Mouse (Mus musculus) embryonic fibroblast, embryonic 13.5 days (primary cell): ENCODE measurements at regions not wholly inside any gene's neighbourhood (a gene's known extent, or its start where the extent isn't known, plus 50 kb on each side); places are given as distances from the start of the nearest gene placed in this dataset.

Experiments used
- H3K27ac ChIP-seq: 2 replicates; pipeline ENCODE4 v1.5.1; 2012; ENCODE audit warnings: low read length, control low read depth, inconsistent platforms; ENCODE audit not compliant: insufficient read depth
- H3K4me1 ChIP-seq: 2 replicates; pipeline ENCODE4 v1.6.1; 2011; ENCODE audit warnings: low read length; ENCODE audit not compliant: control insufficient read depth, insufficient read depth
- H3K4me3 ChIP-seq: 2 replicates; pipeline ENCODE4 v1.5.1; 2011; ENCODE audit warnings: mild to moderate bottlenecking, control low read depth, low read length; ENCODE audit not compliant: insufficient read depth
- CTCF ChIP-seq: IDR thresholded peaks from 2 replicates; pipeline ENCODE4 v1.5.1; 2011; ENCODE audit warnings: mild to moderate bottlenecking, control low read depth, low read length, moderate library complexity, borderline replicate concordance; ENCODE audit not compliant: insufficient read depth
- POLR2A ChIP-seq: IDR thresholded peaks from 2 replicates; pipeline ENCODE4 v1.6.1; 2011; ENCODE audit warnings: low read depth, mild to moderate bottlenecking, control low read depth, low read length, moderate library complexity

DNA sequence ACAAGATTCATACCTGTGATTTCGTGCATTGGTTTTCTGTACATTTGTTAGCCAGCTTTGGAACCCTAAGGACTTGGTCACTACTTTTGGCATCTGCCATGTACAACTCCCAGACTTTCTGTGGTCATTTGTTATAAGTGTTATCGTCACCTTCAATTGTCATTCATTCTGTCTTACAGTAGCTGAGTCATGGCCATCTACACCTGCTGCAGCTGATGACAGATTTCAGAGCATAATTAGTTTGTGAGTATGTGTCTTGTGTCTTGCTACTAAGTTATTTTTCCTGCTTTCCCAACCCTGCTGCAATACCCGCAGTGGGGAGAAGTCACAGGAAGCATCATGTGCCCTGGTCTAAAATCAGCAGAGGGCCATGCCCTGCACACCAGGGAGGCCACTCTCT, 138.0 kb downstream of the Bcl2l11 start:
- TF ChIP-seq CTCF (no peak), POLR2A (no peak)
- Histone ChIP-seq H3K4me1 (no peaks in the 10 kb centered on the region), H3K4me3 (no peak overlapping the region), H3K27ac (no peak overlapping the region)

DNA sequence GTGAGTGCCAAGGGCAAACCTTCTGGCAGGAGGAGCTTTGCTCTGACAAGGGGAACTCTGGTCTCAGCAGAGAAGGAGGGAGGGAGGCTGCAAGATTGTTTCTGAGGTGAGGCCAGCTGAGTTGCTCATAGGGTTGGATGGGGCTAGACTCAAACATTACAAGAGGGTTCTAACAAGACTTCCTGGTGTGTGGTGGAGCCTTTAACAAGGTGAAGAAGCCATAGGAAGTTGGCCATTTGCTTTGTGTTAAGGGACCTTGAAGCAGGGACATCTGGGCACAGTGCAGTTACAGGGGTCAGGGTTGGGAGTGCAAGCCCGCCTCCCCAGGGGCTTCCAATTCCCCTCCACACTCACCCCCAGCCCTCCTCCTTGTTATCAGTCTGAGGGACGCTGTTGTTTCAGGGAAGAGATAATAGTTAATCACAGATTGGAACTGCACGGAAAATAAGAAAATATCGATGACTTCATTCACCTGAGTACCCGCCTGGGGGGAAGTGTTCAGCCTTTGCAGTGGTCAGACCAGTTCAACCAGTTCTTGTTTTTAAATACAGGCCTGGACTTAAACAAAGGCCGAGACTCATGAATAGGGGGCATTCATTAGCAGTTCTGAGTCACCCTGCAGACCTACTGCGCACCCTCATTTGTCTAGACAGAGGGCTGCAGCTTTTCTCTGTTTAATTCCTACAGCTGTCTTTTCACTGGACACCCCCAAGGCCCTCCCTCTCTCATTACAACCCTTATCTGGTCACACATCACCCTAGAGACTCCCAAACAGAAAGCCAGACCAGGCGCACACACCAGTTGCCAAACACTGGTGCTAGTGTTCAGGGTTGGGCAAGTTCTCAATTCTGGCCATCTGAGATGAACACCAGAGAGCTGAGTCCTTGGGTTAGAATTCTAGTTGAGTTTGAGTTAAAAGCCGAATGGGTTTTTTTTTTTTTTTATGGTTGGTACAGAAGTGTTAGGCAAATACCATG, 139.5 kb downstream of the Bcl2l11 start:
- H3K4me1 ChIP-seq: no peaks in the 10 kb centered on the region
- H3K27ac ChIP-seq: no peak overlapping the region
- no peak overlapping the region for H3K4me3 ChIP-seq
- TF ChIP-seq CTCF (no peak), POLR2A (no peak)

DNA sequence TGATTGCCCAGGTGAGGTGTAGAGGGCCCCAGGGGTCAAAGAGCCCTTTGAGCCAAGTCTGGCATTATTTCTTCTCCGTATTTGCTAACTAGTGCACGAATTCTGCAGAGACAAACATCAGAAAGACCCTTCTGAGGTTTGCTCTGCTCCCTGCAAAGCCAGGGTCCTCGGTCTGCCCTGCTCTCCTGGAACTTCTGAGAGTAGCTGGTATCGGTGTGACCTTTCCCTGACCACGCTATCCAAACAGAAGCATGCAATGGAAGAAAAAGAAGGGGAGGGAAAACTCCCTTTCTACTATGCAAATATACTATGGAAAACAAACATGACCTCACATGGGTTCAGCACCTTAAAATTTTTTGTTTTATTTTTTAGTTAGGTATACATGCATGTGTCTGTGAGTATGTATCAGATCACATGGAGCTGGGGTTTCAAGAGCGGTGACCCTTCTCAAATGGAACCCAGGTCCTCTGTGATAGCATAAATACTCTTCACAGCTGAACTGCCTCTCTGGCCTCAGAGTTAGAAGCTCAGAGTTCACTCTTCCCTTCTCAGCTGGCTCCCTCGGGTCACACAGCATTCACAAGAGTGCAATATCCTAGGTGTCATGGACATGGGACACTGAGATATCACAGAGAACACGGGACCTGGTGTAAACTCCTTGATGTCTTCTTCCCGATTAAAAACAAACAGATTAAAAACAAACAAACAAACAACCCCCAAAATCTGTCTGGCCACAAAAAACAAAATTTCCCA, 144.7 kb downstream of the Bcl2l11 start:
- TF ChIP-seq CTCF (no peak), POLR2A (no peak)
- Histone ChIP-seq H3K27ac (no peak overlapping the region), H3K4me3 (no peak overlapping the region), H3K4me1 (no peaks in the 10 kb centered on the region)

DNA sequence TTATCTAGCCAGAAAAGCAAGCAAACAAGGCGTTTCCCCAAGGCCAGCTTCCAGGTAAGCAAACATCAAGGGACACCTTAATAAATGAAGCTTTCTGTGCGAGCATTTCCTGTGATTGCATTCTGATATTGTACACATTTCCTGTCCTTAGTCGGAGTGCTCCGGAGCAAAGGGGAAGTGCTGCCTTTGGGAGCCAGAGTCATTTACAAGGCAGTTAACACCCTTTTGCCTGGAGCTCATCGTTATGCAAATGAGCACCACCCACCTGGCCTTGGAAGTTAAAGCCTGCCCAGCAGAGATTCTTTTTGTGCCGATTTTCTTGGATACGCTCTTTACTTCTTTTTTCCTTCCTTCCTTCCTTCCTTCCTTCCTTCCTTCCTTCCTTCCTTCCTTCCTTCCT, 147.0 kb downstream of the Bcl2l11 start:
- Histone ChIP-seq H3K27ac (no peak overlapping the region), H3K4me1 (no peaks in the 10 kb centered on the region), H3K4me3 (no peak overlapping the region)
- TF ChIP-seq POLR2A (no peak), CTCF (no peak)

DNA sequence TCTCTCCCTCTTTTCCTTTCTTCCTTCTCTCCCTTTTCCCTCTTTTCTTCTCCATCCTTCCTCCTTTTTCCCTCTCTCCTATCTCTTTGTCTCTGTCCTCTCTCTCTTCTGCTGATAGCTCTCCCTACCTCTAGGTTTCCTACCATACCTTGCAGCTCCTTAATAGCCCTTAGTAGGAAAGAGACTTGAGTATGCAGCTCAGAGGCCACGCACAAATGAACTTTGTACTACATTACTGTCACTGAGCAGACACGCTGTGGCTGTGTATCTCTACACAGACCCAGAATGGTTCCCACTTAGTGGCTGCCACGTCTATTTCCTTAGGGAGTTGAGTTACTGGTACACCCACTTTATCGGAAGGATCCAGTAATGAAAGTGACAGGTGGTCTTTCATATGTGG, 147.5 kb downstream of the Bcl2l11 start:
- H3K4me3 ChIP-seq: no peak overlapping the region

DNA sequence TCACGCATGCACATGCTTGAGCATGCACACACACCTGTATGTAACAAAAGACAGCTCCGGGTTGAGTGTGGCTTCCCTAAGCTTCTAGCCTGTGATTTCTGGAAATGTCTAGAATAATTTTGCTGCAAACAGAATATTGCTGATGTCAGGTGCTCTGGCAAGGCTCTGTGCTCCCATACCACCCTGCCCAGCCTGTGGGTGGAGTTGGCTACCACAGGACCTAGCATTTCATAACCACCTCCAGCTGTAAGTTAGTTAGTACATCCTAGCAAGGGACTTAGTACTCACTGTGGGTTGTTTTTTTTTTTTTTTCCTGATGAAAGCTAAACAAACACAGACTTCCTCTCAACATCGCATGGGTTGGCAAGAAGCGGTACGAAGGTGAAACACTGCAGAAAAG, 150.5 kb downstream of the Bcl2l11 start:
- TF ChIP-seq CTCF (no peak), POLR2A (no peak)
- Histone ChIP-seq H3K27ac (no peak overlapping the region), H3K4me1 (no peaks in the 10 kb centered on the region), H3K4me3 (no peak overlapping the region)

More for the DNA sequence above, 147.5 kb downstream of the Bcl2l11 start:
- Histone ChIP-seq H3K4me1 (no peaks in the 10 kb centered on the region), H3K27ac (no peak overlapping the region)
- TF ChIP-seq CTCF (no peak), POLR2A (no peak)

DNA sequence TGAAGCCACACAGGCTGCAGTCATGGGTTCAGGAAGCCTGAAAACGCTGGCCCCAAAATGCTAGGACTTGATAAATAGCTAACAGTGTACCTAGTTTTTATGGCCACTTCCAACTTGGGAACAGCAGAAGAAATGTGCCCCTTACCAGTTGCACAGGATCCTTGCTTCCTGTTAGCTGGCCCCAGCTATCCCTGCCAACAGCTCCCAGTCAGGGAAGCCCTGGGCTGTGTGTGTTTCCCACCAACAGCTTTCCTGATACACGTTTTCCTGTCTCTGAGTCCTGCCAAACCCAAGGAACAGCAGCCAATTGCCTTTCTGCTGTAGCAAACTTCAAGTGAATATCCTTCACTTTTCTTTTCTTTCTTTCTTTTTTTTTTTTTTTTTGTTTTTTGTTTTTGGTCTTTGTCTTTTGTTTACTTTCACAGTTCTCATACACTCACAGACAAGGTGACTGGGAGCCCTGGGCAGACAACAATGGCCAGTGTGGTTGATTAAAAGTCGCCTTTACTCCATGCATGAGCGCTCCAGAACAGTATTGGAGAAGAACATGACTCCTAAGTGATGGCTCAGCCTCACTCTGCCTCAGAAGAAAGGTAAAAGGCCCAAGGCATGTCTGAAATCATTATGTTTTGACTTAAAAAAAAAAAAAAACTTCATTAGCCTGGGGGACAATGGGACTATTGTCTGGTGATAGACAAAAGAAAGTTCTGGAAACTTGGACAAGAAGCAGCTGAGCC, 151.7 kb downstream of the Bcl2l11 start:
- H3K4me3 ChIP-seq: no peak overlapping the region
- H3K27ac ChIP-seq: no peak overlapping the region
- TF ChIP-seq POLR2A: no peak
- no peak for TF ChIP-seq CTCF
- H3K4me1 ChIP-seq: no peaks in the 10 kb centered on the region

DNA sequence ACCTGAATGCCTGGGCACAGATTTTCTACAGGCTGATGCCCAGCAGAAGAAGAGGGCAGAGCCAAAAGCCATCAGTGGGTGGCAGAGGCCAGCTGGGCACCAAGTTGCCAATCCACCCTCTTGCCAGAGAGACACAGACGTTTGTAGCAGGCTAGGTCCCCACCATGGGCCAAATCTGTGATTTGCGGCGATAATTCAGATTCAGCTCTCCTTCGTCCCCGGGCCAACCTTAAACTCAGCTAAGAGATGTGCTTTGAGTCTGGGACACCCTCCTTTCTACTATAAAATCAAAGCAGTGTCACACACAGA, 152.2 kb downstream of the Bcl2l11 start:
- Histone ChIP-seq H3K4me1 (no peaks in the 10 kb centered on the region), H3K4me3 (no peak overlapping the region), H3K27ac (no peak overlapping the region)
- TF ChIP-seq CTCF (no peak), POLR2A (no peak)

DNA sequence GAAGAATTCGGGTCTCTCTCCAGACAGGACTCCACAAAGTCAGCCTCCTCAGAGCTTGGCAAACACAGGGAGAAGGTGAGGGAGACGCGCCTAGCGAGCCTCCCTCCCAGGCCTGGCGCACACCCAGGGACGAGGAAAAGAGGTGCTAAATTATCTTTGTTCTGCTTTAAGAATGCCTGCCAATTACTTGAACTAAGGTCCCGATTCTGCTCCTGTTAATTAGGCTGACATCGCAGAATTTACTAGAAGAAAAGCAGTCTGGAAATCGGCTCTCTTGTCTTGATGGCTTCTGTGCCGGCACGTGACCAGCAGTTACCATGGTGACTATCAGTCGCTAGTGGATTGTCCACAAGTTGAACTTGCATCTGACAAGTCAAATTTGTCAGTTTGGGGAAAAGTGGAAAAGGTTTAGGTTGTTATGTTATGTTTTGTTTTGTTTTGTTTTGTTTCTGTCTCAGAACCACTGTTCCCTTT, 152.8 kb downstream of the Bcl2l11 start:
- no peak for TF ChIP-seq CTCF
- no peak for TF ChIP-seq POLR2A
- no peaks in the 10 kb centered on the region for H3K4me1 ChIP-seq
- H3K4me3 ChIP-seq: no peak overlapping the region
- no peak overlapping the region for H3K27ac ChIP-seq

DNA sequence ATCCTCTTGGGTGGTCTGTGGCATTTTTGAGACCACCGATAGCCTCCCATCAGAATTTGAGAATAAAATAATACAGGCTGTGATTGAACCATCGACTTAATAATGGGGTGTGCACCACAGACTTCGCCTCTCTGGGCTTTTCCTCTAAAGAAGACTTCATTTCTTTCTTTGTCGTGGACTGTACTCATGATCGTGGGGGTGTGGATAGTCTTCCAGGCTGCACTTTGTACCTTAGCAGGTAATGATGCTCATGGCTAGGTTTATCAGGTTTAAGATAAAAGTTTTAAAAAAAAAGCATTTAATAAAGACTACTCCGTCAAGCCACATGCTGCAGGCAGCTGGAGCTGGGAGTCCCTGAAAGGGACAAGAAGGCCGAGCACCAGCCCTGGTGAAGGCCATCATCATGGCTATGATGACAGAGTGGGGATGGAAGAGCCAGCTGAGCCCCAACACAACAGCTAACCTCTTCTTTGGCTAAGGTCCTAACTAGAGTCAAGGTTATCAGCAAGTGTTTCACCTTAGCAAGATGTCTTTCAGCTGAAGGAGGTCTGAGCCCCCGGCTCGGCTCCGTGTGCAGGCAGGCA, 153.4 kb downstream of the Bcl2l11 start:
- Histone ChIP-seq H3K4me3 (no peak overlapping the region), H3K27ac (no peak overlapping the region), H3K4me1 (no peaks in the 10 kb centered on the region)
- TF ChIP-seq CTCF (no peak), POLR2A (no peak)
